Mouse (Mus musculus) C2C12 (cell line): ENCODE results near the gene Gm10961. TPM values are rescaled to one million over a fixed set of nuclear protein-coding genes. Genes with fewer than 3 reads are reported as not detected.

Experiments used
- H3K27me3 ChIP-seq: one replicate; pipeline ENCODE4 v1.6.1; 2011; ENCODE audit not compliant: control insufficient read depth, insufficient read depth, insufficient read length
- H3K36me3 ChIP-seq: one replicate; pipeline ENCODE4 v1.6.1; 2011; ENCODE audit not compliant: control insufficient read depth, insufficient read depth
- H3K4me3 ChIP-seq: one replicate; pipeline ENCODE4 v1.5.1; 2011; ENCODE audit warnings: mild to moderate bottlenecking, control low read depth; ENCODE audit not compliant: poor library complexity, insufficient read depth, severe bottlenecking
- H3K79me2 ChIP-seq: one replicate; pipeline ENCODE4 v1.6.1; 2011; ENCODE audit not compliant: control insufficient read depth, insufficient read depth
- H3K79me3 ChIP-seq: one replicate; pipeline ENCODE4 v1.6.1; 2011; ENCODE audit warnings: low read depth, control low read depth
- H3ac ChIP-seq: one replicate; pipeline ENCODE3; 2011; ENCODE audit warnings: low read depth; ENCODE audit not compliant: control insufficient read depth, insufficient read length
- CEBPB ChIP-seq: IDR thresholded peaks from one replicate; pipeline ENCODE4 v1.6.1; 2011; ENCODE audit warnings: low read depth, mild to moderate bottlenecking, control low read depth, moderate library complexity
- CTCF ChIP-seq: IDR thresholded peaks from one replicate; pipeline ENCODE4 v1.5.1; 2011; ENCODE audit not compliant: control insufficient read depth, insufficient read depth, insufficient read length
- FOSL1 ChIP-seq: IDR thresholded peaks from one replicate; pipeline ENCODE4 v1.8.0; 2011; ENCODE audit warnings: mild to moderate bottlenecking, low read length; ENCODE audit not compliant: poor library complexity, insufficient read depth, severe bottlenecking
- MAX ChIP-seq: IDR thresholded peaks from one replicate; pipeline ENCODE4 v1.6.1; 2011; ENCODE audit warnings: mild to moderate bottlenecking, control low read depth
- MYOD1 ChIP-seq: IDR thresholded peaks from one replicate; pipeline ENCODE4 v1.6.1; 2011; ENCODE audit warnings: low read depth; ENCODE audit not compliant: control insufficient read depth, insufficient read length
- MYOG ChIP-seq: IDR thresholded peaks from one replicate; pipeline ENCODE4 v1.6.1; 2011; ENCODE audit not compliant: control insufficient read depth, insufficient read length; ENCODE audit errors: extremely low read depth
- USF1 ChIP-seq: IDR thresholded peaks from one replicate; pipeline ENCODE4 v1.6.1; 2011; ENCODE audit warnings: low read depth, mild to moderate bottlenecking, control low read depth, moderate library complexity
- polyA plus RNA-seq: library from polyadenylated mRNA; unstranded; fragments of >200 nt; fragmentation: generic; extraction: Trizol; gene quantifications from one replicate; pipeline ENCODE4 v1.2.1, GENCODE M21; 2012; ENCODE audit warnings: missing spikeins

Gm10961 gene
- polyA plus RNA-seq, 1 experiment, result not detected

GRCm38 (mm10) chr3:107629411-107629810 is 1.7 kb upstream of the Gm10961 start:
- TF ChIP-seq MYOG (no peak), CTCF (no peak), MYOD1 (no peak), MAX (no peak), FOSL1 (no peak), CEBPB (no peak)
- Histone ChIP-seq H3K79me2 (peaks cover 29% of the 10 kb centered on the region), H3K27me3 (no peaks in the 10 kb centered on the region), H3ac (no peak overlapping the region), H3K79me3 (peaks cover 10% of the 10 kb centered on the region), H3K4me3 (no peak overlapping the region), H3K36me3 (peaks cover 42% of the 10 kb centered on the region)

GRCm38 (mm10) chr3:107631523-107631958 is 419 bp downstream of the Gm10961 start, which contains the start of gene Strip1:
Gene Strip1 (minus strand): TSS chr3:107631694.
- H3K27me3 ChIP-seq, result peaks cover 4% of the 10 kb centered on the region
- peak within 1 kb of the TSS; percentile 89 for H3K4me3 ChIP-seq
- H3K36me3 ChIP-seq, result peaks cover 21% of the 10 kb centered on the region
- peaks cover 10% of the 10 kb centered on the region for H3K79me3 ChIP-seq
- TF ChIP-seq MAX (peak; percentile 61), CEBPB (peak; percentile 10), CTCF (no peak)
- H3ac ChIP-seq, result peak within 1 kb of the TSS; percentile 96
- H3K79me2 ChIP-seq, result peaks cover 29% of the 10 kb centered on the region

- peaks cover 29% of the 10 kb centered on the region for H3K79me2 ChIP-seq
- peaks cover 6% of the 10 kb centered on the region for H3K27me3 ChIP-seq
- TF ChIP-seq FOSL1 (no peak), MYOG (no peak), MYOD1 (no peak), USF1 (no peak), CTCF (no peak), CEBPB (no peak), MAX (no peak)
- H3K4me3 ChIP-seq, result no peak overlapping the region
- peaks cover 8% of the 10 kb centered on the region for H3K36me3 ChIP-seq
- H3K79me3 ChIP-seq, result peaks cover 10% of the 10 kb centered on the region
- no peak overlapping the region for H3ac ChIP-seq
Measured at GRCm38 (mm10) chr3:107632786-107633185, 1.7 kb downstream of the Gm10961 start.

- Histone ChIP-seq H3K27me3 (peaks cover 8% of the 10 kb centered on the region), H3K79me2 (peaks cover 22% of the 10 kb centered on the region), H3ac (no peak overlapping the region), H3K36me3 (no peaks in the 10 kb centered on the region), H3K79me3 (peaks cover 10% of the 10 kb centered on the region), H3K4me3 (no peak overlapping the region)
- TF ChIP-seq FOSL1, result no peak
- no peak for TF ChIP-seq MYOD1
- TF ChIP-seq MYOG, result no peak
- no peak for TF ChIP-seq MAX
- TF ChIP-seq CEBPB, result no peak
- TF ChIP-seq USF1, result no peak
- no peak for TF ChIP-seq CTCF
Measured at GRCm38 (mm10) chr3:107633906-107634305, 2.8 kb downstream of the Gm10961 start.

- Histone ChIP-seq H3K4me3 (no peak overlapping the region), H3K27me3 (peaks cover 8% of the 10 kb centered on the region), H3ac (no peak overlapping the region), H3K79me3 (peaks cover 3% of the 10 kb centered on the region), H3K79me2 (peaks cover 4% of the 10 kb centered on the region), H3K36me3 (no peaks in the 10 kb centered on the region)
- TF ChIP-seq FOSL1 (no peak), CTCF (no peak), CEBPB (no peak), MAX (no peak), MYOD1 (no peak), MYOG (no peak), USF1 (no peak)
Measured at GRCm38 (mm10) chr3:107635836-107636235, 4.7 kb downstream of the Gm10961 start.

- TF ChIP-seq CEBPB (no peak), USF1 (no peak), MYOD1 (no peak), MYOG (no peak), FOSL1 (no peak), CTCF (no peak), MAX (no peak)
- no peak overlapping the region for H3K4me3 ChIP-seq
- peaks cover 8% of the 10 kb centered on the region for H3K27me3 ChIP-seq
- peaks cover under 1% of the 10 kb centered on the region for H3K79me2 ChIP-seq
- no peak overlapping the region for H3ac ChIP-seq
- no peaks in the 10 kb centered on the region for H3K79me3 ChIP-seq
- no peaks in the 10 kb centered on the region for H3K36me3 ChIP-seq
Measured at GRCm38 (mm10) chr3:107636236-107636635, 5.1 kb downstream of the Gm10961 start.
